Mouse (Mus musculus): ENCODE data around the gene Spata16.

DNA sequence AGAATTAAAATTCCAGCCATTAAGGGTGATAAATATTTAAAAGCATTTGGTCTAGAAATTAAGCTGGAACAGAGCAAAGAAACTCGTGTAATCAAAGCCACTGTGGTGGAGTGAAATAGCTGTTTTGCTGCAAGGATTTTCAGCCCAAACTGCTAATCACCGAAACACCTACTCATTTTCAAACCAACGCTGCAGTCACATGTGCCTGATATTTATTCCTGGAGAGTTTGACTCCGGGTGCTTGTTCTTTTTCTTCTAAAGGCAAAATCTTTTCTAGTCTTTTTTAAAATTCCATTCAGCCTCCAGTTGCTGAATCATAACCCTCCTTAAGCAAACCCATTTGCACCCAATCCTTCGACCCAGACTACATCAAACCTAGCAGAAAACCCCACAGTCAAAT, 329.4 kb downstream of the Spata16 start:
- TF ChIP-seq ZC3H11A (IDR thresholded peaks at IDR 0.05; ENCODE audit: borderline replicate concordance, low read depth, low read length) (no peak), HCFC1 (IDR thresholded peaks at IDR 0.05; ENCODE audit: borderline replicate concordance, insufficient read depth, low read length) (no peak), ZNF384 (IDR thresholded peaks at IDR 0.05; ENCODE audit: low read depth, low read length) (no peak), MAFK (IDR thresholded peaks at IDR 0.05; ENCODE audit: insufficient read depth, low read depth, low read length) (no peak), CHD2 (IDR thresholded peaks at IDR 0.05; ENCODE audit: low read depth, low read length) (no peak)
